Mouse (Mus musculus): ENCODE measurements around the gene Pmpca. TPM values are rescaled to one million over a fixed set of nuclear protein-coding genes. Genes with fewer than 3 reads are reported as not detected.

Pmpca gene
- polyA plus RNA-seq, 1 experiment from 2014 or later, result 99.2 TPM

- CTCF ChIA-PET, result no interaction called here
- POLR2A ChIA-PET, result interaction anchor here (0.6 to 1.2 kb wide), 2 partner anchors 8 to 10 kb away, joined by 3 read pairs; no protein-coding TSS in a partner anchor
- H3K27me3 ChIP-seq, result no peaks in the 10 kb centered on the region
- DNase-seq (ENCODE audit: low read depth, low spot score) (no peak), ATAC-seq (no peak)
- in situ Hi-C loops (cut with MboI; ENCODE audit: low pct_unique_long_range_greater_than_20kb), result no loop called here
- TF ChIP-seq CTCF (IDR thresholded peaks at IDR 0.05), result no peak
Observed at GRCm38 (mm10) chr2:26421969-26422368, 32.8 kb downstream of the Pmpca start.

GRCm38 (mm10) chr2:26423086-26423485 is 33.9 kb downstream of the Pmpca start:
- ChIA-PET POLR2A (interaction anchor here (1.2 kb wide), 1 partner anchor 9 kb away, joined by 3 read pairs; no protein-coding TSS in a partner anchor), CTCF (interaction anchor here (1.2 kb wide), 1 partner anchor 12 kb away, joined by 3 read pairs; no protein-coding TSS in a partner anchor)
- no peak for TF ChIP-seq CTCF (IDR thresholded peaks at IDR 0.05)
- in situ Hi-C loops (cut with MboI; ENCODE audit: low pct_unique_long_range_greater_than_20kb), result no loop called here
- no peak for DNase-seq (ENCODE audit: low read depth, low spot score)
- no peaks in the 10 kb centered on the region for H3K27me3 ChIP-seq
- ATAC-seq, result no peak

GRCm38 (mm10) chr2:26424541-26424940 is 35.4 kb downstream of the Pmpca start:
- TF ChIP-seq CTCF (IDR thresholded peaks at IDR 0.05), result no peak
- in situ Hi-C loops (cut with MboI; ENCODE audit: low pct_unique_long_range_greater_than_20kb), result no loop called here
- H3K27me3 ChIP-seq, result no peaks in the 10 kb centered on the region
- DNase-seq (ENCODE audit: low read depth, low spot score) (no peak), ATAC-seq (no peak)
- CTCF ChIA-PET, result interaction anchor here (1.5 kb wide), 1 partner anchor 15 kb away, joined by 3 read pairs; the partner anchor contains the start of gene Inpp5e
- POLR2A ChIA-PET, result no interaction called here

GRCm38 (mm10) chr2:26429851-26430250 is 40.7 kb downstream of the Pmpca start:
- DNase-seq (ENCODE audit: low read depth, low spot score), result no peak
- CTCF ChIA-PET, result no interaction called here
- in situ Hi-C loops (cut with MboI; ENCODE audit: low pct_unique_long_range_greater_than_20kb), result loop anchor here (25.0 kb wide), 1 partner anchor 482 kb away; the partner anchor contains the start of genes Med22, Rpl7a, Surf1 and Surf2
- POLR2A ChIA-PET, result interaction anchor here (1.4 kb wide), 1 partner anchor 13 kb away, joined by 3 read pairs; no protein-coding TSS in a partner anchor
- no peak for ATAC-seq
- H3K27me3 ChIP-seq, result no peaks in the 10 kb centered on the region
- no peak for TF ChIP-seq CTCF (IDR thresholded peaks at IDR 0.05)

GRCm38 (mm10) chr2:26434791-26435572 is 45.8 kb downstream of the Pmpca start:
- no peak for TF ChIP-seq CTCF (IDR thresholded peaks at IDR 0.05)
- ChIA-PET CTCF (interaction anchor here (1.3 to 3.0 kb wide), 3 partner anchors 8 to 26 kb away, joined by 3 to 10 read pairs (median 3); partner anchors contain the start of gene Inpp5e), POLR2A (no interaction called here)
- DNase-seq (ENCODE audit: low read depth, low spot score) (no peak), ATAC-seq (no peak)
- in situ Hi-C loops (cut with MboI; ENCODE audit: low pct_unique_long_range_greater_than_20kb), result loop anchor here (25.0 kb wide), 1 partner anchor 477 kb away; the partner anchor contains the start of genes Med22, Rpl7a, Surf1 and Surf2
- no peaks in the 10 kb centered on the region for H3K27me3 ChIP-seq

- no peak for TF ChIP-seq CTCF (IDR thresholded peaks at IDR 0.05)
- CTCF ChIA-PET, result interaction anchor here (3.0 kb wide), 1 partner anchor 28 kb away, joined by 10 read pairs; the partner anchor contains the start of gene Inpp5e
- no peak for ATAC-seq
Observed at GRCm38 (mm10) chr2:26437221-26437620, 48.1 kb downstream of the Pmpca start.

GRCm38 (mm10) chr2:26438373-26438772 is 49.2 kb downstream of the Pmpca start:
- no peak for TF ChIP-seq CTCF (IDR thresholded peaks at IDR 0.05)
- H3K27me3 ChIP-seq, result no peaks in the 10 kb centered on the region
- ChIA-PET POLR2A (no interaction called here), CTCF (interaction anchor here (1.1 to 1.3 kb wide), 2 partner anchors 21 to 29 kb away, joined by 3 read pairs; no protein-coding TSS in a partner anchor)
- DNase-seq (ENCODE audit: low read depth, low spot score) (no peak), ATAC-seq (no peak)
- in situ Hi-C loops (cut with MboI; ENCODE audit: low pct_unique_long_range_greater_than_20kb), result loop anchor here (25.0 kb wide), 1 partner anchor 474 kb away; the partner anchor contains the start of genes Med22, Rpl7a, Surf1 and Surf2

More at GRCm38 (mm10) chr2:26437221-26437620, 48.1 kb downstream of the Pmpca start:
- H3K27me3 ChIP-seq, result no peaks in the 10 kb centered on the region
- DNase-seq (ENCODE audit: low read depth, low spot score), result no peak
- POLR2A ChIA-PET, result no interaction called here
- in situ Hi-C loops (cut with MboI; ENCODE audit: low pct_unique_long_range_greater_than_20kb), result loop anchor here (25.0 kb wide), 1 partner anchor 475 kb away; the partner anchor contains the start of genes Med22, Rpl7a, Surf1 and Surf2

- in situ Hi-C loops (cut with MboI; ENCODE audit: low pct_unique_long_range_greater_than_20kb), result loop anchor here (25.0 kb wide), 1 partner anchor 473 kb away; the partner anchor contains the start of genes Med22, Rpl7a, Surf1 and Surf2
- H3K27me3 ChIP-seq, result no peaks in the 10 kb centered on the region
- ChIA-PET CTCF (no interaction called here), POLR2A (no interaction called here)
- no peak for DNase-seq (ENCODE audit: low read depth, low spot score)
- no peak for TF ChIP-seq CTCF (IDR thresholded peaks at IDR 0.05)
- no peak for ATAC-seq
Observed at GRCm38 (mm10) chr2:26439671-26440070, 50.5 kb downstream of the Pmpca start.

GRCm38 (mm10) chr2:26441261-26441660 is 52.1 kb downstream of the Pmpca start:
- ATAC-seq, result no peak
- in situ Hi-C loops (cut with MboI; ENCODE audit: low pct_unique_long_range_greater_than_20kb), result loop anchor here (25.0 kb wide), 1 partner anchor 471 kb away; the partner anchor contains the start of genes Med22, Rpl7a, Surf1 and Surf2
- ChIA-PET POLR2A (no interaction called here), CTCF (interaction anchor here (1.2 kb wide), 1 partner anchor 32 kb away, joined by 3 read pairs; the partner anchor contains the start of gene Inpp5e)
- no peaks in the 10 kb centered on the region for H3K27me3 ChIP-seq
- TF ChIP-seq CTCF (IDR thresholded peaks at IDR 0.05), result no peak
- no peak for DNase-seq (ENCODE audit: low read depth, low spot score)

- ChIA-PET CTCF (interaction anchor here (1.2 kb wide), 1 partner anchor 32 kb away, joined by 3 read pairs; the partner anchor contains the start of gene Inpp5e), POLR2A (no interaction called here)
- no peaks in the 10 kb centered on the region for H3K27me3 ChIP-seq
- in situ Hi-C loops (cut with MboI; ENCODE audit: low pct_unique_long_range_greater_than_20kb), result loop anchor here (25.0 kb wide), 1 partner anchor 471 kb away; the partner anchor contains the start of genes Med22, Rpl7a, Surf1 and Surf2
- no peak for ATAC-seq
- no peak for DNase-seq (ENCODE audit: low read depth, low spot score)
- TF ChIP-seq CTCF (IDR thresholded peaks at IDR 0.05), result no peak
Observed at GRCm38 (mm10) chr2:26441688-26442087, 52.5 kb downstream of the Pmpca start.
